Mouse (Mus musculus): ENCODE data around the gene Elavl3. TPM values are rescaled to one million over a fixed set of nuclear protein-coding genes. Genes with fewer than 3 reads are reported as not detected.

Gene Elavl3
- total RNA-seq, 2 experiments from 2014 or later, result 148 to 153 TPM

- H3K27ac ChIP-seq, result no peak overlapping the region
- peak; percentile 13; the same call in 1 of the 2 replicates for TF ChIP-seq CTCF (IDR thresholded peaks at IDR 0.05)
- DNase-seq (ENCODE audit: extremely low spot score in 1 of 2, low spot score in 2 of 2), result no peak
- H3K4me3 ChIP-seq, result peak overlapping the region; percentile 50
- intact Hi-C loops (cut with DNase I), result loop anchor here (2.0 kb wide), 1 partner anchor 39 kb away; the partner anchor contains the start of gene Epor
These were observed 50.2 kb downstream of the Elavl3 start for GRCm38 (mm10) chr9:22001633-22002032.

- intact Hi-C loops (cut with DNase I), result no loop called here
- DNase-seq (ENCODE audit: extremely low spot score in 1 of 2, low spot score in 2 of 2), result no peak
- Histone ChIP-seq H3K4me3 (no peak overlapping the region), H3K27ac (no peak overlapping the region)
- TF ChIP-seq CTCF (IDR thresholded peaks at IDR 0.05), result no peak
These were observed 51.5 kb downstream of the Elavl3 start for GRCm38 (mm10) chr9:22000296-22000695.

GRCm38 (mm10) chr9:21996178-21996867 lies 55.5 kb downstream of the Elavl3 start:
- TF ChIP-seq CTCF (IDR thresholded peaks at IDR 0.05), result no peak
- H3K27ac ChIP-seq, result no peak overlapping the region
- intact Hi-C loops (cut with DNase I), result no loop called here
- no peak overlapping the region for H3K4me3 ChIP-seq
- no peak for DNase-seq (ENCODE audit: extremely low spot score in 1 of 2, low spot score in 2 of 2)

- H3K27ac ChIP-seq, result no peak overlapping the region
- no peak for TF ChIP-seq CTCF (IDR thresholded peaks at IDR 0.05)
- H3K4me3 ChIP-seq, result no peak overlapping the region
- DNase-seq (ENCODE audit: extremely low spot score in 1 of 2, low spot score in 2 of 2), result no peak
- intact Hi-C loops (cut with DNase I), result no loop called here
These were observed 59.6 kb downstream of the Elavl3 start for GRCm38 (mm10) chr9:21992227-21992626.

- intact Hi-C loops (cut with DNase I), result no loop called here
- no peak for DNase-seq (ENCODE audit: extremely low spot score in 1 of 2, low spot score in 2 of 2)
- TF ChIP-seq CTCF (IDR thresholded peaks at IDR 0.05), result no peak; the same call in 1 of the 2 replicates
- Histone ChIP-seq H3K27ac (no peak within 1 kb of the TSS), H3K4me3 (peak within 1 kb of the TSS; percentile 50)
These were observed 62.4 kb downstream of the Elavl3 start, which contains the start of gene Rgl3 for GRCm38 (mm10) chr9:21989230-21990110. Rgl3 (minus strand) TSS chr9:21989446.

GRCm38 (mm10) chr9:21988421-21989101 lies 63.3 kb downstream of the Elavl3 start:
- DNase-seq (ENCODE audit: extremely low spot score in 1 of 2, low spot score in 2 of 2), result no peak
- no peak; the same call in none of the 2 replicates for TF ChIP-seq CTCF (IDR thresholded peaks at IDR 0.05)
- intact Hi-C loops (cut with DNase I), result no loop called here
- Histone ChIP-seq H3K27ac (no peak overlapping the region), H3K4me3 (peak overlapping the region; percentile 50)

- no peak overlapping the region; the same call in 1 of the 2 replicates for H3K4me3 ChIP-seq
- no peak for DNase-seq (ENCODE audit: extremely low spot score in 1 of 2, low spot score in 2 of 2)
- no peak for TF ChIP-seq CTCF (IDR thresholded peaks at IDR 0.05)
- H3K27ac ChIP-seq, result no peak overlapping the region
- intact Hi-C loops (cut with DNase I), result no loop called here
These were observed 64.1 kb downstream of the Elavl3 start for GRCm38 (mm10) chr9:21987592-21988342.

GRCm38 (mm10) chr9:21983911-21984310 lies 67.9 kb downstream of the Elavl3 start:
- DNase-seq (ENCODE audit: extremely low spot score in 1 of 2, low spot score in 2 of 2), result no peak
- no peak for TF ChIP-seq CTCF (IDR thresholded peaks at IDR 0.05)
- Histone ChIP-seq H3K27ac (no peak overlapping the region), H3K4me3 (no peak overlapping the region)
- intact Hi-C loops (cut with DNase I), result no loop called here

GRCm38 (mm10) chr9:21978398-21979128 lies 73.3 kb downstream of the Elavl3 start:
- Histone ChIP-seq H3K4me3 (no peak overlapping the region), H3K27ac (no peak overlapping the region)
- no peak for DNase-seq (ENCODE audit: extremely low spot score in 1 of 2, low spot score in 2 of 2)
- intact Hi-C loops (cut with DNase I), result loop anchor here (2.0 to 5.0 kb wide), 2 partner anchors 76 to 169 kb away; no protein-coding TSS in a partner anchor
- no peak for TF ChIP-seq CTCF (IDR thresholded peaks at IDR 0.05)

GRCm38 (mm10) chr9:21977972-21978371 lies 73.9 kb downstream of the Elavl3 start:
- DNase-seq (ENCODE audit: extremely low spot score in 1 of 2, low spot score in 2 of 2), result no peak
- TF ChIP-seq CTCF (IDR thresholded peaks at IDR 0.05), result peak; percentile 64
- H3K27ac ChIP-seq, result no peak overlapping the region
- no peak overlapping the region for H3K4me3 ChIP-seq
- intact Hi-C loops (cut with DNase I), result loop anchor here (2.0 to 5.0 kb wide), 2 partner anchors 77 to 169 kb away; no protein-coding TSS in a partner anchor
